Mouse (Mus musculus) cerebellum, adult 2 months (tissue): ENCODE data around the gene Urb2.

ENCODE experiments used
- CTCF ChIP-seq: fragments of 200-500 bp; IDR thresholded peaks from 2 replicates; pipeline ENCODE4 v1.5.1; 2011; ENCODE audit warnings: low read depth, mild to moderate bottlenecking, control low read depth, low read length, moderate library complexity, borderline replicate concordance; ENCODE audit not compliant: insufficient read depth
- POLR2A ChIP-seq: fragments of 200-500 bp; IDR thresholded peaks from 2 replicates; pipeline ENCODE4 v1.6.1; 2011; ENCODE audit warnings: low read length, control low read depth, borderline replicate concordance; ENCODE audit not compliant: insufficient read depth

- TF ChIP-seq CTCF, result no peak
- no peak for TF ChIP-seq POLR2A
Observed at GRCm38 (mm10) chr8:124075977-124076376, 54.7 kb downstream of the Urb2 start.
